Mouse (Mus musculus) embryonic fibroblast, embryonic 13.5 days (primary cell): ENCODE results near the gene Arhgef10l.

Source experiments
- CTCF ChIP-seq: IDR thresholded peaks from 2 replicates; pipeline ENCODE4 v1.5.1; 2011; ENCODE audit warnings: mild to moderate bottlenecking, control low read depth, low read length, moderate library complexity, borderline replicate concordance; ENCODE audit not compliant: insufficient read depth
- POLR2A ChIP-seq: IDR thresholded peaks from 2 replicates; pipeline ENCODE4 v1.6.1; 2011; ENCODE audit warnings: low read depth, mild to moderate bottlenecking, control low read depth, low read length, moderate library complexity

DNA sequence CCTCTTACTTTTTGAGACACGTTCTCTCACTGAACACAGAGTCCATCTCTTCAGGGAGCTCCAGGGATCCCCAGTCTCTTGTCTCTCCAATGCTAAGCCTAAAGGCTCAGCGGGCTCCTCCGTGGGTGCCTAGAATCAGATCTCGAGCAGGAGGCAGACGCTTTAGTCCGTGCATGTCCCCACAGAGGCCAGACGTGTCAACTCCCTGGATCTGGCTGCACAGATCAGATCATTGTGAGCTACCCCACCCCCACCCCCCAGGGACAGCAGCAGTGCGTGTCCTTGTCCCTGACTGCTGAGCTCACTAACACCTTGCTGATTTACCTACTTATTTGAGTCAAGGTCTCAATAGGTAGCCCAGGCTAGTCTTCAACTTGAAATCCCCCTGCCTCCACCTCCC, 17.8 kb upstream of the Arhgef10l start:
- TF ChIP-seq CTCF (no peak), POLR2A (no peak)
